Mouse (Mus musculus) adrenal gland, postnatal 4 days (tissue): ENCODE measurements around the gene Prpsap2. TPM values are rescaled to one million over a fixed set of nuclear protein-coding genes. Genes with fewer than 3 reads are reported as not detected.
"Not testable (repeated sequence)": the region's sequence is repeated elsewhere in the genome, so short reads cannot be mapped to it uniquely, and the experiment has no call there.

Source experiments
- DNase-seq, 2 experiments: peaks; one replicate each; pipeline ENCODE4 v3.0.0; 2021 to 2022; ENCODE audit warnings: low spot score in 2 of 2, mixed read lengths in 2 of 2
- long read RNA-seq, 2 experiments: library from polyadenylated mRNA; stranded (forward); transcript quantifications; one replicate each; pipeline ENCODE4 v2.0.0; 2021
- total RNA-seq, 2 experiments: library from RNA; stranded (reverse); gene quantifications; 2 replicates each; pipeline ENCODE4 v1.2.3; 2021

Prpsap2 gene
- total RNA-seq = 10 to 100 TPM; 33.6 to 39.8 TPM
- long read RNA-seq, experiment 1, partial matches to known transcripts = 6 of 9 reads
- long read RNA-seq, experiment 1, other reads (novel, unspliced or antisense) = 1 of 9 reads
- long read RNA-seq, experiment 2, transcript Prpsap2-203 (11 exons, 1,734 nt) = major isoform, 8 of 31 reads
- long read RNA-seq, experiment 2, transcript Prpsap2-201 (12 exons, 1,837 nt) = minor isoform, 5 of 31 reads
- long read RNA-seq, experiment 2, partial matches to known transcripts = 8 of 31 reads
- long read RNA-seq, experiment 2, other reads (novel, unspliced or antisense) = 6 of 31 reads

GRCm38 (mm10) chr11:61761584-61762407, at the start of gene Prpsap2:
Gene Prpsap2 (minus strand): TSS chr11:61762088.
- peak; percentile 99 to 100 for DNase-seq

- DNase-seq = no peak
Observed at GRCm38 (mm10) chr11:61809793-61810192, 47.9 kb upstream of the Prpsap2 start.

DNA sequence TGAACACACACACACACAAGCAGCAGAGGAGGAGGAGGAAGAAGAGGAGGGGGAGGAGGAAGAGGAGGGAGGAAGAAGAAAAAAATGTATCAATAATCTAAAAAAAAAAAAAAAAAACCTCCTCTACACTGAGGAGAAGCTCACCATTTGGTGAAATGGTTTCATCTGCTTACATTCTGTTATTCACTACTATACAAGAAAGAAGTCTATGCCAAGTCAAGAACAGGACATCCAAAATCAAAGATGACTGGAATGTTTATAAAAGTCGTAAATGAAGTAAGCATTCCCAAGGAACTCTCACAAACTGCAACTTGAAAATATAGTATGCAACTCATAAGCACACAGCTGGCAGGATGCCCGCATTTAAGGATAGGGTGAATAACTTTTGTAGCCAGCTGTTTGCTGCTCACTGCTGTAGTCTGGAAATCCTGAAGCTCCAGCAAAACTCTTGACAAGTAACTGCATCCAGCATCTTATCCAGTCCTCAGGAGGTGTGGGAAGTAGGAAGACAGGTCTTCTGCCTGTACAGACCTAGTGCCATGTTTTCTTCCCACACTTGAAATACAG, 46.7 kb upstream of the Prpsap2 start:
- DNase-seq = no peak

GRCm38 (mm10) chr11:61793441-61793840, 31.6 kb upstream of the Prpsap2 start:
- no peak for DNase-seq

DNA sequence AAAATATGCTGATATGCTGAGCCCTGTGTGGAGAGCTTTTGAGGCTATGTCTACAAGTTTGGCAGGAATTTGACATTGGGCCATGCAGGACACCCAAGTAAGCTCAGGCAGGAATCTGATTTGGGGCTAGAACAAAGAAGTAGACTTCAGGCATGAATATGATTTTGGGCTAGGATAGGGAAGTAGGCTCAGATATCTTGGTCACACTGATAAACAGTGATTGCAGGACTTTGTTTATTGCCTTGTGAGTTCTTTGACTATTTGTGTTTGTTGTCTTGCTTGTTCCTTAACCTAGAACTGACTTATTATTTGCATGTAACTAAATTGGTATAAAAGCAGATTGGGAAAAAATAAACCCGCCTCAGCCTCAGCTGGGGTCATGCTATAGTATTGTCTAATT, 26.7 kb upstream of the Prpsap2 start:
- DNase-seq = no peak

DNA sequence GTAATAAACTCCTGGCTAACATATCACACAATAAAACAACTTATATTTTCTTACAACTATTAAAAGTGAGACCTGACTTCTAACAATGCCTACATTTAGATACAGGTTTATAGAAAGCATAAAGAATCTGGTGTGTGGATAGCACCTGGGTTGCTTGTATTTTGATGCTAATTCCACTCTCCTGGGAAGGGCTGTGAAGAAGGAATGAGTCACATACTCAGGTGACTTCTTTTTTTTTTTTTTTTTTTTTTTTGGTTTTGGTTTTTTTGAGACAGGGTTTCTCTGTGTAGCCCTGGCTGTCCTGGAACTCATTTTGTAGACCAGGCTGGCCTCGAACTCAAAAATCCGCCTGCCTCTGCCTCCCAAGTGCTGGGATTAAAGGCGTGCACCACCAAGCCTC, 20.6 kb upstream of the Prpsap2 start:
- not testable (repeated sequence) for DNase-seq

DNA sequence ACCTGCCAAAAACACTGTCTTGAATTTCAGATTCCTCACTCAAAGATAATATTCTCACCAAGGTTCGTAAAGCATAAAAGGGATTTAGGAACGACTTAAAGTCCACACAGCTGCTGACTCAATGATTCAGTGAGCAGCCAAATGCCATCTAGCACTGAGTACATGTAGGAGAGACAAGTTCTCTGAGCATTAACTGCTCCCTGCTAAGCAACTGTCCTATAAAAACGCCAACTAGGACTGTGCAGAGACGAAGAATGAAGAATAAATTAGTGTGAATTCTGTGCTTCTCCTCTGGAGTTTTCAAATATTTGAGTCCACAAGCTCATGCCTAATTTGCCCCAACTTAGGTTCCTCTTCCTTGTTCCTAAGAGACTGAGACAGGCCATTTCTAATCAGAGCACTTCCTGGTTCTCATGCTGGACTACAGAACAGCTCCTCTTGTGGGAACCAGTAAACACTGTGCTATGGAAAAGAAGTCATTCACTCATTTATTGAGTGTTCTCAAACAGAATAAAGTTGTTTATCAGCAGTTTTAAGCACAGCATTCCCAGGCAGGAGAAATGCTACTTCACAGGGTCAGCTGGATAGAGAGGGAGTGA, 12.8 kb upstream of the Prpsap2 start:
- no peak for DNase-seq

GRCm38 (mm10) chr11:61760518-61760917, 1.4 kb downstream of the Prpsap2 start:
- no peak for DNase-seq

- DNase-seq = no peak
Observed at GRCm38 (mm10) chr11:61757151-61757550, 4.7 kb downstream of the Prpsap2 start.

- DNase-seq = no peak
Observed at GRCm38 (mm10) chr11:61751612-61752011, 10.3 kb downstream of the Prpsap2 start.

- no peak for DNase-seq
Observed at GRCm38 (mm10) chr11:61747161-61747560, 14.7 kb downstream of the Prpsap2 start.

- no peak for DNase-seq
Observed at GRCm38 (mm10) chr11:61745781-61746180, 16.1 kb downstream of the Prpsap2 start.

- DNase-seq = no peak
Observed at GRCm38 (mm10) chr11:61744460-61744859, 17.4 kb downstream of the Prpsap2 start.

- no peak for DNase-seq
Observed at GRCm38 (mm10) chr11:61743768-61744167, 18.1 kb downstream of the Prpsap2 start.

- DNase-seq = no peak
Observed at GRCm38 (mm10) chr11:61740500-61740899, 21.4 kb downstream of the Prpsap2 start.

DNA sequence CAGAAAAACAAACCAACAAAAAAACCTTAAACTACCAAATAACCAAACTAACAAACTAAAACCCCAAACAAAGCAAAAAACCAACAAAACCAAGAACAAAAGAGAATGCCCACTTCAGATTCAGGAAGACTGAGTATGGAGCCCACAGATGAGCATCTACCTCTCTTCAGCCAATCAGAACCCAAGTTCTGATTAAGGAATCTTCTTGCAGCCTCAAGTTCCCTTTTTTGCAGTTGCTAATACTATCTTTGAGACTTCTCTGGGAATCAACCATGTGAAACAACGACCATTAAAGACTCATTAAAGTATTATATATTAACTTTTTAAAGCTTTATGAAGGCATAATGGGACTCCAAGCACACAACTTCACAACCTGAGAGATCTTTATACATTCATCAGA, 24.6 kb downstream of the Prpsap2 start:
- no peak for DNase-seq

- no peak for DNase-seq
Observed at GRCm38 (mm10) chr11:61732672-61733071, 29.2 kb downstream of the Prpsap2 start.

DNA sequence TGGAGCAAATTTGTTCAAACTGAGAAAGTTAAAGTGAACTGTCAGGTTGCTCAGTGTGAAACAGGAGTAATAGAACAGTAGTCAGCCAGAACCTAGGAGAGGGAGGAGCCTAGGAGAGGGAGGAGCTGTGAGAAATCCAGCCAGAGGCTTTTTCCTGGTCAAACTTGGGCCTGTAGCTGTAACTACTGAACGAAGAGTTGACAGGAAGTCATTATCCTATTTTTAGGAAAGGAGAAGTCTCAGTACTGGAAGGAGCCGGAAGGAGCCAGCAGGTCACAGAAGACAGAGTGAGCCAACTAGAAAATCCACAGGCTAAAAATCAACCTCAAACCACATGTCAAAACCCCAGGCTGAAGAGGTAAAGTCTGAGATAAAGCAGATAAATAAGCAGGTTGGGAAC, 33.9 kb downstream of the Prpsap2 start:
- DNase-seq = no peak

DNA sequence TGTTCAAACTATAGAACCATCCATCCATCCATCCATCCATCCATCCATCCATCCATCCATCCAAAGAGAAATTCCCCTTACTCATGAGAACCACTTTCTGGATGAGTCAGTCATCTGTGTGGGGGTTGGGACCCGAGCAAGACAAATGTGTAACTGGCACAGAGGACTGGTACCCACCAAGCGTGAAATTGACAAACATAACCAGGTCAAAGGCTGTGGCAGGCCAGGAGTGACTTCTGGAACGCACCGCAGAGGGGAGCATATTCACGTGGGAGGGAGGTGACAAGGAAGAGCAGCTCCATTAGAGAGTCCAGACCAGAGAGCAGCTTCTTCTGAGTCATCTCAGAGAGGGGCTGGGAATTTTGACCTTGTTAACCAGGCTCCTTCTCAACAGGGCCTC, 39.8 kb downstream of the Prpsap2 start:
- no peak for DNase-seq

- DNase-seq = no peak
Observed at GRCm38 (mm10) chr11:61720636-61721035, 41.3 kb downstream of the Prpsap2 start, which contains the start of gene Slc5a10. Gene Slc5a10 (minus strand): TSS chr11:61720826.

- no peak for DNase-seq
Observed at GRCm38 (mm10) chr11:61719826-61720225, 42.1 kb downstream of the Prpsap2 start.

DNA sequence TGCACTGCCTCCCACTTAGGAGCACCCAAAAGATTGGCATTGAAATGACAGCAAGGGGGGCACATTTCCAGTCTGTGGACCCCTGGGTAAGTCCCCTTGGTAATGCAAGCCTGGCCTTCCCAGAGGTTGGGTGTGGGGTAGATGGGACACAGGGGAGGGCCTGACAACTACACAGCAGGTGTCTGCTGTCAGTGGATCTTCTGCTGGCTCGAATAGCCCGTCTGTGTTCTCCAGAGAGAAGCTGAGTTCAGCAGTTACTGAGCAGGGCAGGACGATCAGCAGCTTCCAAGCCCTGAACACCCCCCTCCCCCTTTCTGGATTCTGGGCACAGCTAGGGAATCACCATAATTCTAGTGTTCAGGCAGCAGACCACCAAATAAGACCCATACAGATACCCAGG, 42.5 kb downstream of the Prpsap2 start:
- DNase-seq = no peak
